Mouse (Mus musculus): ENCODE results near the gene Notch3. TPM values are rescaled to one million over a fixed set of nuclear protein-coding genes. Genes with fewer than 3 reads are reported as not detected.
A peak's percentile ranks its signal among the peaks of the same experiment; 100 is the strongest.

The Notch3 gene
- polyA plus RNA-seq, 1 experiment from 2014 or later: 5.1 TPM

DNA sequence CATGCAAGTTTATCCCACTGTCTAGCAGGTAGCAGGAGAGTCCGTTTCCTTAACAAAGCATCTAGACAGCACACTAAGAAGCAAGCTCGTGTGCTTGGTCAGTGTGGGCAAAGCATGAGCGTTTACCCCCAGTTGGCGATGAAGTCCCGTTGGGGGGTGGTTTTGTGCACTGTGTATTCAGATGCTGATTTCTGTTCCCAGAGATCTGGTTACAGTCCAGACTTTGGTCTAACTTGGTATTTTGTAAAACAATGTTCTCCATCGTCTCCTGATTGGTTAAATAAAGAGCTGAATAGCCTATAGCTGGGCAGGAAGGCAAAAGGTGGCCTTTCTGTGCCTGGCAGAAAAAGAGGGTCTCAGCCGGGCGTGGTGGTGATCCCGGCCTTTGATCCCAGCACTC, 36.1 kb downstream of the Notch3 start:
- ATAC-seq (replicated peaks; ENCODE audit: low FRiP score) (no peak), DNase-seq (ENCODE audit: low spot score) (no peak)
- 90% methylated on average over 9 of the region's 9 CpGs for WGBS
- no peaks in the 10 kb centered on the region for H3K27me3 ChIP-seq (replicated peaks; ENCODE audit: control insufficient read depth, insufficient read depth, low read length)
- H3K36me3 ChIP-seq (ENCODE audit: control insufficient read depth, insufficient read depth, low read length): peaks cover 13% of the 10 kb centered on the region
- no peak overlapping the region for H3K9ac ChIP-seq (ENCODE audit: low read depth, low read length)
- H3K27ac ChIP-seq (ENCODE audit: low read depth, low read length): no peak overlapping the region
- no peak overlapping the region for H3K4me3 ChIP-seq (ENCODE audit: low read depth, low read length)
- H3K4me1 ChIP-seq (replicated peaks; ENCODE audit: control insufficient read depth, insufficient read depth, low read length): no peaks in the 10 kb centered on the region
- H3K9me3 ChIP-seq (ENCODE audit: control insufficient read depth, low read length): no peaks in the 10 kb centered on the region
- H3K4me2 ChIP-seq: no peak overlapping the region

DNA sequence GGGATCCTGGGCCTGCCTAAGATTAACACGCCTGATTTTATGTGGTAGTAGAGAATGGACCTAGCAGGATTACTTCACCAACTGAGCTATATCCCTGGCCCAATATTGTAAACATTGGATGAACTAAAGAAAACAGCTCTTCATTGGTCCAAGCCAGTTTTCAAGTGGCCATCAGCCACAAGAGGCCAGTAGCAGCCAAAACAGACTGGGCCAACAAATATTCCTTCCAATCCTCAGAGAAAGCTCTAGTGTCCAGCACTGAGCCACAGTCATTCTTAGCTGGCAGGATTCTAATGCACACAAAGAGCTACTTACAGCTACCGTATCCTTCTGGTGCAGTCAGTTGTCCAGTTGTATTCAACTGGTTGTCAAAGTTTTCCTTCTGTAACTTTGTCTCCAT, 39.5 kb downstream of the Notch3 start:
- H3K4me1 ChIP-seq (replicated peaks; ENCODE audit: control insufficient read depth, insufficient read depth, low read length): peaks cover 5% of the 10 kb centered on the region
- H3K4me2 ChIP-seq: no peak overlapping the region
- no peak overlapping the region for H3K4me3 ChIP-seq (ENCODE audit: low read depth, low read length)
- H3K27me3 ChIP-seq (replicated peaks; ENCODE audit: control insufficient read depth, insufficient read depth, low read length): no peaks in the 10 kb centered on the region
- ATAC-seq (replicated peaks; ENCODE audit: low FRiP score): no peak
- WGBS: 89% methylated on average over 2 of the region's 2 CpGs
- no peak for DNase-seq (ENCODE audit: low spot score)
- H3K27ac ChIP-seq (ENCODE audit: low read depth, low read length): no peak overlapping the region
- H3K9ac ChIP-seq (ENCODE audit: low read depth, low read length): no peak overlapping the region
- H3K9me3 ChIP-seq (ENCODE audit: control insufficient read depth, low read length): no peaks in the 10 kb centered on the region
- H3K36me3 ChIP-seq (ENCODE audit: control insufficient read depth, insufficient read depth, low read length): peaks cover 10% of the 10 kb centered on the region; the same call in 1 of the 2 replicates

DNA sequence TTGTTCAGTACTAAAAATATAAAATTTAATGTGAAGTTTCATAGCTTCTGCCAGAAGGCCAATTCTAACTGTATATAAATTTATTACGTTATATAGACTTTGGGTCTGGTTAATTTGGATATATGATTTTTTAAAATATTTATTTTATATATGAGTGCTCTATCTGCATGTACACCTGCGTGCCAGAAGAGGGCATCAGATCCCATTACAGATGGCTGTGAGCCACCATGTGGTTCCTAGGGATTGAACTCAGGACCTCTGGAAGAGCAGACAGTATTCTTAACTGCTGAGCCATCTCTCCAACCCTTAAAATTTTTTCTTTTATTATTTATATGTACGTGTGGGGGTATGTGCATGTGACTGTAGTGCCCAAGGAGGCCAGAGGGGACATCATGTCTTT, 41.2 kb downstream of the Notch3 start:
- ATAC-seq (replicated peaks; ENCODE audit: low FRiP score) (no peak), DNase-seq (ENCODE audit: low spot score) (no peak)
- Histone ChIP-seq H3K4me2 (no peak overlapping the region), H3K9ac (ENCODE audit: low read depth, low read length) (no peak overlapping the region), H3K36me3 (ENCODE audit: control insufficient read depth, insufficient read depth, low read length) (peaks cover 9% of the 10 kb centered on the region; the same call in 1 of the 2 replicates), H3K4me3 (ENCODE audit: low read depth, low read length) (no peak overlapping the region), H3K27me3 (replicated peaks; ENCODE audit: control insufficient read depth, insufficient read depth, low read length) (no peaks in the 10 kb centered on the region), H3K27ac (ENCODE audit: low read depth, low read length) (no peak overlapping the region), H3K9me3 (ENCODE audit: control insufficient read depth, low read length) (no peaks in the 10 kb centered on the region), H3K4me1 (replicated peaks; ENCODE audit: control insufficient read depth, insufficient read depth, low read length) (peaks cover 13% of the 10 kb centered on the region)
- WGBS: 78% methylated on average over 3 of the region's 3 CpGs

- Histone ChIP-seq H3K36me3 (ENCODE audit: control insufficient read depth, insufficient read depth, low read length) (peaks cover 8% of the 10 kb centered on the region; the same call in 1 of the 2 replicates), H3K9ac (ENCODE audit: low read depth, low read length) (no peak overlapping the region), H3K9me3 (ENCODE audit: control insufficient read depth, low read length) (no peaks in the 10 kb centered on the region), H3K27ac (ENCODE audit: low read depth, low read length) (no peak overlapping the region), H3K27me3 (replicated peaks; ENCODE audit: control insufficient read depth, insufficient read depth, low read length) (no peaks in the 10 kb centered on the region), H3K4me1 (replicated peaks; ENCODE audit: control insufficient read depth, insufficient read depth, low read length) (peaks cover 17% of the 10 kb centered on the region), H3K4me3 (ENCODE audit: low read depth, low read length) (no peak overlapping the region), H3K4me2 (no peak overlapping the region)
- no peak for DNase-seq (ENCODE audit: low spot score)
- no peak for ATAC-seq (replicated peaks; ENCODE audit: low FRiP score)
- WGBS: 75% methylated on average over 4 of the region's 4 CpGs
Observed at GRCm38 (mm10) chr17:32123545-32123944, 43.1 kb downstream of the Notch3 start.

- 65% methylated on average over 14 of the region's 14 CpGs for whole genome bisulfite sequencing
- Histone ChIP-seq H3K4me2 (no peak overlapping the region), H3K4me1 (replicated peaks; ENCODE audit: control insufficient read depth, insufficient read depth, low read length) (peaks cover 25% of the 10 kb centered on the region), H3K36me3 (ENCODE audit: control insufficient read depth, insufficient read depth, low read length) (peaks cover 6% of the 10 kb centered on the region; the same call in 1 of the 2 replicates), H3K4me3 (ENCODE audit: low read depth, low read length) (no peak overlapping the region), H3K9me3 (ENCODE audit: control insufficient read depth, low read length) (no peaks in the 10 kb centered on the region), H3K9ac (ENCODE audit: low read depth, low read length) (0 out of 2 replicates have a peak overlapping the region, but pooled peaks have one; percentile 5), H3K27ac (ENCODE audit: low read depth, low read length) (no peak overlapping the region), H3K27me3 (replicated peaks; ENCODE audit: control insufficient read depth, insufficient read depth, low read length) (no peaks in the 10 kb centered on the region)
- ATAC-seq (replicated peaks; ENCODE audit: low FRiP score) (no peak), DNase-seq (ENCODE audit: low spot score) (no peak)
Observed at GRCm38 (mm10) chr17:32122587-32122970, 44.1 kb downstream of the Notch3 start.

GRCm38 (mm10) chr17:32121833-32122586, 44.6 kb downstream of the Notch3 start:
- Histone ChIP-seq H3K27ac (ENCODE audit: low read depth, low read length) (no peak overlapping the region), H3K9me3 (ENCODE audit: control insufficient read depth, low read length) (no peaks in the 10 kb centered on the region), H3K27me3 (replicated peaks; ENCODE audit: control insufficient read depth, insufficient read depth, low read length) (no peaks in the 10 kb centered on the region), H3K4me3 (ENCODE audit: low read depth, low read length) (no peak overlapping the region), H3K36me3 (ENCODE audit: control insufficient read depth, insufficient read depth, low read length) (peaks cover 4% of the 10 kb centered on the region; the same call in 1 of the 2 replicates), H3K4me2 (no peak overlapping the region), H3K4me1 (replicated peaks; ENCODE audit: control insufficient read depth, insufficient read depth, low read length) (peaks cover 30% of the 10 kb centered on the region), H3K9ac (ENCODE audit: low read depth, low read length) (0 out of 2 replicates have a peak overlapping the region, but pooled peaks have one; percentile 34)
- DNase-seq (ENCODE audit: low spot score): no peak
- 0 out of 2 replicates have a peak, but pooled peaks have one; percentile 18 for ATAC-seq (replicated peaks; ENCODE audit: low FRiP score)
- 63% methylated on average over 19 of the region's 19 CpGs for WGBS

DNA sequence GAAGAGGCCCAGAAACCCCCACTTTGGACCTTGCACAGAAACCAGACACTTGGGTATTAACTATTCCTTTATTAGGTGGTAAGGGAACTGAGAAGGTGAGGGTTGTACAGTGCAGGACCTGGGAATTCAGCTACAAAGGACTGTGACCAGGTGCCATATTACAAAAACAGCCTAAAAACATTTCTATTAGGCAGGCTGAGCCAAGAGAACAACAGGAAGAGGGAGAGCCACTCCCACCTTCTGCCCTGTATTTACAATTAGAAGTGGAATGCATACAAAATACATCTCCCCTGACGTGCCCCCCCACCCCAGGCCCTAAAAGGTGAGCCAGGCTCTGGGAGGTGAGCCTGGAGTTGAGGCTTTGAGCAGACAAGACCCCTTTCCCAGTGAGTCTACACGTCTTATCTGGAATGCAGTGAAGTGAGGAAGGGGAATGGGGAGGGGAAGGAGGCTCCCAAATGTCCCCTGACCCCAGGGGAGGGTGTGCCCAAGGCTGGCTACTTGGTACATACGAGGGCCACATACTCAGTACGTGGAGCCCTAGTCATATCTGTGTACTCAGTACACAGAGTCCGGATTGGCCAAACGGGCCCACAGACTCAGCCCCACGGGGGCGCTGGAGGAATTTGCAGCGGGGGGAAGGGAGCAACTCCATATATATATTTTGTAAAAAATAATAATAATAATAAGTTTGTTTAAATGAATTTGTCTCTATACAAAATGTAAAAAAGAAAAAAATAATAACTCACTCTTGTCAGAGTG, 45.7 kb downstream of the Notch3 start:
- Histone ChIP-seq H3K9me3 (ENCODE audit: control insufficient read depth, low read length) (no peaks in the 10 kb centered on the region), H3K27ac (ENCODE audit: low read depth, low read length) (no peak overlapping the region), H3K4me2 (no peak overlapping the region), H3K36me3 (ENCODE audit: control insufficient read depth, insufficient read depth, low read length) (no peaks in the 10 kb centered on the region; the same call in 1 of the 2 replicates), H3K27me3 (replicated peaks; ENCODE audit: control insufficient read depth, insufficient read depth, low read length) (no peaks in the 10 kb centered on the region), H3K4me1 (replicated peaks; ENCODE audit: control insufficient read depth, insufficient read depth, low read length) (peaks cover 41% of the 10 kb centered on the region), H3K9ac (ENCODE audit: low read depth, low read length) (no peak overlapping the region), H3K4me3 (ENCODE audit: low read depth, low read length) (no peak overlapping the region)
- DNase-seq (ENCODE audit: low spot score): no peak
- 68% methylated on average over 9 of the region's 9 CpGs for WGBS
- ATAC-seq (replicated peaks; ENCODE audit: low FRiP score): no peak

DNA sequence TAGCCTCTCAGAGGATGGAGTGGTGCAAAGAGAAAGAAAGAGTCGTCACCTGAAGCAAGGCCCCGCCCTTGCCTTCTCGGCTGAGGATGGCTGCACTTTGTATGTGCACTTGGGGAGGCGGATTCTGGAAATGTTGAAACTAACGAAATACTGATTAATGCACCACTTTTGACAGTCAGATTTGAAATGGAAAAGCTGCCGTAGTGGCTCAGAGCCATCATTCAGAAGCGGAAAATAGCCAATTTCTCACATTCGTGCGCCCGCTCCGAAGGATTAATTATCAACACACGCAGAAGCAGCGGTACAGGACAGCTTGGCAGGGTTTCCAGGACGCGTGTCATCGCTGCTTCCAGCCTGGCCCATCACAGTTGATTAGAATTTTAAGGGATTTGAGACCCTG, 47.5 kb downstream of the Notch3 start:
- ATAC-seq (replicated peaks; ENCODE audit: low FRiP score) (no peak), DNase-seq (ENCODE audit: low spot score) (no peak)
- no peaks in the 10 kb centered on the region for H3K9me3 ChIP-seq (ENCODE audit: control insufficient read depth, low read length)
- no peak overlapping the region for H3K4me2 ChIP-seq
- 86% methylated on average over 16 of the region's 16 CpGs for WGBS
- H3K27ac ChIP-seq (ENCODE audit: low read depth, low read length): no peak overlapping the region
- H3K4me3 ChIP-seq (ENCODE audit: low read depth, low read length): no peak overlapping the region
- H3K36me3 ChIP-seq (ENCODE audit: control insufficient read depth, insufficient read depth, low read length): no peaks in the 10 kb centered on the region; the same call in 1 of the 2 replicates
- H3K4me1 ChIP-seq (replicated peaks; ENCODE audit: control insufficient read depth, insufficient read depth, low read length): peaks cover 55% of the 10 kb centered on the region
- no peaks in the 10 kb centered on the region for H3K27me3 ChIP-seq (replicated peaks; ENCODE audit: control insufficient read depth, insufficient read depth, low read length)
- no peak overlapping the region for H3K9ac ChIP-seq (ENCODE audit: low read depth, low read length)
